Mouse (Mus musculus) CH12.LX (cell line): Measurements from ENCODE around the gene March9. TPM values are rescaled to one million over a fixed set of nuclear protein-coding genes. Genes with fewer than 3 reads are reported as not detected.

Source experiments
- DNase-seq: peaks from one replicate; pipeline ENCODE4 v3.0.0-alpha.2; 2013; ENCODE audit errors: extremely low read depth
- H3K27ac ChIP-seq: 2 replicates; pipeline ENCODE4 v1.5.1; 2012; ENCODE audit warnings: low read depth, mild to moderate bottlenecking, control low read depth, moderate library complexity; ENCODE audit not compliant: insufficient read depth
- H3K27me3 ChIP-seq: replicated peaks from 2 replicates; pipeline ENCODE3; 2012; ENCODE audit warnings: inconsistent platforms
- H3K36me3 ChIP-seq, 2 experiments: replicated peaks in 1 of 2; 2 replicates each; pipeline versions ENCODE3 to v1.6.1; 2012; ENCODE audit warnings: inconsistent platforms in 1 of 2, low read length in 1 of 2, mild to moderate bottlenecking in 1 of 2, mixed read lengths in 1 of 2, moderate library complexity in 1 of 2; ENCODE audit not compliant: control insufficient read depth in 1 of 2, insufficient read depth in 1 of 2
- H3K4me1 ChIP-seq, 2 experiments: 2 replicates each; pipeline ENCODE4 v1.6.1; 2012; ENCODE audit warnings: inconsistent platforms in 1 of 2, moderate library complexity in 1 of 2; ENCODE audit not compliant: insufficient read depth in 2 of 2, control insufficient read depth in 1 of 2
- H3K4me2 ChIP-seq: 2 replicates; pipeline ENCODE4 v1.6.1; 2012; ENCODE audit warnings: low read depth, mild to moderate bottlenecking, control low read depth; ENCODE audit not compliant: poor library complexity, insufficient read depth, severe bottlenecking
- H3K4me3 ChIP-seq, 3 experiments: fragments of 150-350 bp in 1 of 3; sonication (generic) in 1 of 3; replicated peaks in 1 of 3; 2 replicates each; pipeline versions ENCODE3 to v1.5.1; 2011 to 2012; ENCODE audit warnings: low read depth in 2 of 3, low read length in 2 of 3, mild to moderate bottlenecking in 2 of 3, moderate library complexity in 2 of 3, control low read depth in 1 of 3, improper control_type of control experiment in 1 of 3, inconsistent platforms in 1 of 3, mixed read lengths in 1 of 3; ENCODE audit not compliant: poor library complexity in 1 of 3
- H3K79me2 ChIP-seq: replicated peaks from 2 replicates; pipeline ENCODE4 v1.6.1; 2012; ENCODE audit warnings: mild to moderate bottlenecking, moderate library complexity; ENCODE audit not compliant: control insufficient read depth, poor library complexity, insufficient read depth, severe bottlenecking; ENCODE audit errors: extremely low read depth
- H3K9ac ChIP-seq: 2 replicates; pipeline ENCODE4 v1.6.1; 2012; ENCODE audit warnings: low read depth, mild to moderate bottlenecking, control low read depth, moderate library complexity; ENCODE audit not compliant: insufficient read depth
- H3K9me3 ChIP-seq: replicated peaks from 2 replicates; pipeline ENCODE3; 2012; ENCODE audit warnings: low read length, inconsistent platforms, mixed read lengths
- CTCF ChIP-seq, 2 experiments: IDR thresholded peaks in 1 of 2; conservative IDR thresholded peaks in 1 of 2; 2 replicates each; pipeline ENCODE4 v1.5.1; 2011 to 2012; ENCODE audit warnings: low read depth in 2 of 2, low read length in 2 of 2, improper control_type of control experiment in 1 of 2, inconsistent platforms in 1 of 2, mild to moderate bottlenecking in 1 of 2, moderate library complexity in 1 of 2
- ELF1 ChIP-seq: IDR thresholded peaks from 2 replicates; pipeline ENCODE4 v1.6.1; 2014; ENCODE audit warnings: low read depth, mild to moderate bottlenecking, inconsistent platforms, low read length, improper control_type of control experiment
- ETS1 ChIP-seq: conservative IDR thresholded peaks from 2 replicates; pipeline ENCODE4 v1.6.1; 2012; ENCODE audit warnings: low read depth, mild to moderate bottlenecking, inconsistent platforms, low read length, improper control_type of control experiment, moderate library complexity
- GABPA ChIP-seq: IDR thresholded peaks from 2 replicates; pipeline ENCODE4 v1.6.1; 2012; ENCODE audit warnings: low read depth, low read length, improper control_type of control experiment, inconsistent platforms; ENCODE audit not compliant: insufficient replicate concordance
- JUN ChIP-seq: IDR thresholded peaks from 2 replicates; pipeline ENCODE4 v1.6.1; 2011; ENCODE audit warnings: low read depth, mild to moderate bottlenecking, low read length, improper control_type of control experiment, moderate library complexity; ENCODE audit not compliant: insufficient read depth
- JUND ChIP-seq: conservative IDR thresholded peaks from 2 replicates; pipeline ENCODE4 v1.6.1; 2011; ENCODE audit warnings: low read depth, low read length, improper control_type of control experiment
- MAFK ChIP-seq: IDR thresholded peaks from 2 replicates; pipeline ENCODE4 v1.6.1; 2011; ENCODE audit warnings: low read length, improper control_type of control experiment; ENCODE audit not compliant: insufficient replicate concordance
- MAX ChIP-seq: IDR thresholded peaks from 2 replicates; pipeline ENCODE4 v1.6.1; 2011; ENCODE audit warnings: low read length, improper control_type of control experiment
- MAZ ChIP-seq: IDR thresholded peaks from 2 replicates; pipeline ENCODE4 v1.6.1; 2012; ENCODE audit warnings: low read depth, mild to moderate bottlenecking, inconsistent platforms, low read length, improper control_type of control experiment, moderate library complexity
- MXI1 ChIP-seq: IDR thresholded peaks from 2 replicates; pipeline ENCODE4 v1.6.1; 2011; ENCODE audit warnings: mild to moderate bottlenecking, low read depth, low read length, improper control_type of control experiment
- MYC ChIP-seq: IDR thresholded peaks from 2 replicates; pipeline ENCODE4 v1.6.1; 2011; ENCODE audit warnings: low read depth, mild to moderate bottlenecking, improper control_type of control experiment, low read length
- NRF1 ChIP-seq: IDR thresholded peaks from 2 replicates; pipeline ENCODE4 v1.6.1; 2014; ENCODE audit warnings: low read depth, mild to moderate bottlenecking, inconsistent platforms, low read length, improper control_type of control experiment, moderate library complexity
- PAX5 ChIP-seq: IDR thresholded peaks from 2 replicates; pipeline ENCODE4 v1.6.1; 2012; ENCODE audit warnings: low read length, inconsistent platforms, mixed read lengths
- POLR2A ChIP-seq: IDR thresholded peaks from 2 replicates; pipeline ENCODE4 v1.6.1; 2011; ENCODE audit warnings: low read depth, mild to moderate bottlenecking, improper control_type of control experiment, low read length
- POLR2AphosphoS2 ChIP-seq: IDR thresholded peaks from 2 replicates; pipeline ENCODE4 v1.6.1; 2011; ENCODE audit warnings: low read depth, low read length, improper control_type of control experiment
- RAD21 ChIP-seq: IDR thresholded peaks from 2 replicates; pipeline ENCODE4 v1.6.1; 2011; ENCODE audit warnings: low read depth, mild to moderate bottlenecking, low read length, improper control_type of control experiment, moderate library complexity
- SIN3A ChIP-seq: IDR thresholded peaks from 2 replicates; pipeline ENCODE4 v1.6.1; 2012; ENCODE audit warnings: low read length, improper control_type of control experiment, inconsistent platforms
- SMC3 ChIP-seq: IDR thresholded peaks from 2 replicates; pipeline ENCODE4 v1.6.1; 2011; ENCODE audit warnings: low read depth, low read length, improper control_type of control experiment
- TBP ChIP-seq: conservative IDR thresholded peaks from 2 replicates; pipeline ENCODE4 v1.6.1; 2011; ENCODE audit warnings: low read depth, low read length, improper control_type of control experiment
- USF2 ChIP-seq: conservative IDR thresholded peaks from 2 replicates; pipeline ENCODE4 v1.6.1; 2011; ENCODE audit warnings: low read depth, low read length, improper control_type of control experiment
- ZC3H11A ChIP-seq: IDR thresholded peaks from 2 replicates; pipeline ENCODE4 v1.6.1; 2012; ENCODE audit warnings: low read depth, mild to moderate bottlenecking, inconsistent platforms, low read length, improper control_type of control experiment
- ZNF384 ChIP-seq: IDR thresholded peaks from 2 replicates; pipeline ENCODE4 v1.6.1; 2012; ENCODE audit warnings: low read depth, low read length, improper control_type of control experiment, inconsistent platforms
- dilution Hi-C: fragments of 300-500 bp; cut with MboI; formaldehyde crosslinking; loops from 2 replicates; pipeline ENCODE4 v1.14.3; 2020; ENCODE audit warnings: low sequenced_read_pairs; ENCODE audit not compliant: extremely low pct_unique_long_range_greater_than_20kb, extremely low pct_ligation_motif_present
- in situ Hi-C: fragments of 300-500 bp; cut with MboI; formaldehyde crosslinking; loops from 3 replicates; pipeline ENCODE4 v1.14.3; 2019; ENCODE audit warnings: low sequenced_read_pairs, low pct_ligation_motif_present, low pct_unique_long_range_greater_than_20kb, mixed read lengths
- polyA plus RNA-seq: library from polyadenylated mRNA; unstranded; fragments of >175 nt; gene quantifications from 2 replicates; pipeline ENCODE4 v1.2.1, GENCODE M21; 2012; ENCODE audit warnings: low read depth; ENCODE audit not compliant: insufficient read length
- total RNA-seq, 2 experiments: library from RNA; depleted of rRNA; stranded (reverse); fragments of 300-350 nt in 1 of 2; fragments of >200 nt in 1 of 2; gene quantifications; 2 replicates each; pipeline ENCODE4 v1.2.3; 2012 to 2014

March9 gene
- total and polyA plus RNA-seq, 3 experiments, result 0.68 to 3.4 (median 1.0) TPM

GRCm38 (mm10) chr10:127085052-127085451 is 25.1 kb upstream of the March9 start:
- dilution Hi-C loops (no loop called here), in situ Hi-C loops (no loop called here)
- no peak for TF ChIP-seq ZNF384
- no peak for TF ChIP-seq NRF1
- no peak for TF ChIP-seq TBP
- TF ChIP-seq SIN3A, result no peak
- TF ChIP-seq MXI1, result no peak
- no peak for TF ChIP-seq ZC3H11A
- TF ChIP-seq MAFK, result no peak
- TF ChIP-seq CTCF (conservative IDR thresholded peaks at IDR 0.05 in 1 of 2, IDR thresholded peaks at IDR 0.05 in 1 of 2; ENCODE audit: low read depth in 2 of 2, low read length in 2 of 2), result no peak
- no peak for TF ChIP-seq USF2
- no peak for TF ChIP-seq GABPA
- TF ChIP-seq JUND, result no peak
- no peak for TF ChIP-seq ELF1
- no peak for TF ChIP-seq POLR2A
- no peak for TF ChIP-seq MAZ
- H3K4me2 ChIP-seq, result no peak overlapping the region
- no peak overlapping the region for H3K27ac ChIP-seq
- H3K36me3 ChIP-seq, result peaks cover 72 to 95% of the 10 kb centered on the region in 2 experiments
- no peak for DNase-seq
- no peaks in the 10 kb centered on the region for H3K79me2 ChIP-seq
- H3K9ac ChIP-seq, result no peak overlapping the region
- H3K4me1 ChIP-seq, result no peaks in the 10 kb centered on the region
- H3K4me3 ChIP-seq, result no peak overlapping the region
- no peaks in the 10 kb centered on the region for H3K9me3 ChIP-seq
- H3K27me3 ChIP-seq, result no peaks in the 10 kb centered on the region

- DNase-seq, result no peak
- Histone ChIP-seq H3K4me2 (no peak overlapping the region), H3K79me2 (peaks cover 3% of the 10 kb centered on the region; the same call in 1 of the 2 replicates), H3K4me3 (no peak overlapping the region), H3K27ac (no peak overlapping the region), H3K9ac (no peak overlapping the region), H3K4me1 (no peaks in the 10 kb centered on the region), H3K9me3 (no peaks in the 10 kb centered on the region), H3K27me3 (no peaks in the 10 kb centered on the region), H3K36me3 (peaks cover 70 to 95% of the 10 kb centered on the region in 2 experiments)
- dilution Hi-C loops, result no loop called here
- TF ChIP-seq POLR2A (no peak), PAX5 (no peak), MYC (no peak), RAD21 (no peak), SMC3 (no peak), ZNF384 (no peak), POLR2AphosphoS2 (no peak), ELF1 (no peak), MAX (no peak), MAFK (no peak), JUN (no peak), USF2 (no peak), ETS1 (no peak)
- in situ Hi-C loops, result no loop called here
Observed at GRCm38 (mm10) chr10:127083915-127084306, 23.9 kb upstream of the March9 start.
